Mouse (Mus musculus) midbrain, embryonic 12.5 days (tissue): ENCODE data around the gene Gclm. TPM values are rescaled to one million over a fixed set of nuclear protein-coding genes. Genes with fewer than 3 reads are reported as not detected.

Experiments used
- ATAC-seq: fragments of 200-750 bp; cut with Nextera tagmentation; 2 replicates; pipeline ENCODE4 v1.8.0; 2017; ENCODE audit warnings: low read depth, moderate TSS enrichment, moderate library complexity; ENCODE audit not compliant: low FRiP score
- H3K27ac ChIP-seq: fragments of 300-500 bp; sonication (generic); replicated peaks from 2 replicates; pipeline ENCODE4 v1.5.1; 2016; ENCODE audit warnings: mild to moderate bottlenecking
- H3K27me3 ChIP-seq: fragments of 300-500 bp; sonication (generic); 2 replicates; pipeline ENCODE4 v1.6.1; 2016; ENCODE audit warnings: mild to moderate bottlenecking
- H3K36me3 ChIP-seq: fragments of 300-500 bp; sonication (generic); 2 replicates; pipeline ENCODE4 v1.6.1; 2016
- H3K4me1 ChIP-seq: fragments of 300-500 bp; sonication (generic); 2 replicates; pipeline ENCODE4 v1.6.1; 2016
- H3K4me2 ChIP-seq: fragments of 300-500 bp; sonication (generic); replicated peaks from 2 replicates; pipeline ENCODE4 v1.6.1; 2016; ENCODE audit warnings: mild to moderate bottlenecking, moderate library complexity
- H3K4me3 ChIP-seq: fragments of 300-500 bp; sonication (generic); 2 replicates; pipeline ENCODE4 v1.5.1; 2016; ENCODE audit warnings: mild to moderate bottlenecking
- H3K9ac ChIP-seq: fragments of 300-500 bp; sonication (generic); replicated peaks from 2 replicates; pipeline ENCODE4 v1.6.1; 2016; ENCODE audit warnings: mild to moderate bottlenecking, moderate library complexity
- H3K9me3 ChIP-seq: fragments of 300-500 bp; sonication (generic); 2 replicates; pipeline ENCODE4 v1.6.1; 2016; ENCODE audit warnings: mild to moderate bottlenecking
- whole genome bisulfite sequencing: fragments of 180-500 bp; shearing (Covaris S2); methylation state at CpG from one replicate; pipeline ENCODE4 v1.1.7; 2016; 5-methylcytosine and 5-hydroxymethylcytosine counted together
- polyA plus RNA-seq: library from polyadenylated mRNA; unstranded; fragments of >200 nt; fragmentation: Nextera tagmentation; extraction: Ambion mirVana; gene quantifications from 2 replicates; pipeline ENCODE4 v1.2.1, GENCODE M21; 2016

Gene Gclm
- 57.5 and 58.3 TPM in 2 replicates for polyA plus RNA-seq

GRCm38 (mm10) chr3:122245215-122245877 lies at the start of gene Gclm:
TSS of gene Gclm (plus strand) at chr3:122245557.
- Histone ChIP-seq H3K4me1 (peaks cover 20% of the 10 kb centered on the region), H3K9me3 (no peaks in the 10 kb centered on the region), H3K27me3 (no peaks in the 10 kb centered on the region), H3K4me3 (peak within 1 kb of the TSS; percentile 79), H3K4me2 (peak within 1 kb of the TSS; percentile 62), H3K27ac (peak within 1 kb of the TSS; percentile 92), H3K36me3 (no peaks in the 10 kb centered on the region), H3K9ac (peak within 1 kb of the TSS; percentile 78)
- WGBS: under 1% methylated on average over 83 of the region's 90 CpGs
- peak; percentile 99 for ATAC-seq

- ATAC-seq: no peak
- Histone ChIP-seq H3K4me1 (peaks cover 4% of the 10 kb centered on the region; the same call in 1 of the 2 replicates), H3K9me3 (no peaks in the 10 kb centered on the region), H3K27me3 (no peaks in the 10 kb centered on the region), H3K36me3 (no peaks in the 10 kb centered on the region), H3K4me2 (no peak overlapping the region), H3K9ac (no peak overlapping the region), H3K4me3 (no peak overlapping the region), H3K27ac (no peak overlapping the region)
- 71% methylated on average over 4 of the region's 4 CpGs for WGBS
These were observed 48.6 kb upstream of the Gclm start for GRCm38 (mm10) chr3:122196621-122197298.

- peaks cover 15% of the 10 kb centered on the region for H3K4me1 ChIP-seq
- no peak overlapping the region for H3K4me3 ChIP-seq
- H3K27me3 ChIP-seq: no peaks in the 10 kb centered on the region
- no peak for ATAC-seq
- H3K36me3 ChIP-seq: no peaks in the 10 kb centered on the region
- no peak overlapping the region for H3K4me2 ChIP-seq
- H3K27ac ChIP-seq: no peak overlapping the region
- H3K9ac ChIP-seq: no peak overlapping the region
- H3K9me3 ChIP-seq: no peaks in the 10 kb centered on the region
- WGBS: 86% methylated on average over 2 of the region's 2 CpGs
These were observed 46.8 kb upstream of the Gclm start for GRCm38 (mm10) chr3:122198532-122198931.

- Histone ChIP-seq H3K9ac (no peak overlapping the region), H3K4me2 (no peak overlapping the region), H3K9me3 (no peaks in the 10 kb centered on the region), H3K4me3 (no peak overlapping the region), H3K4me1 (peaks cover 15% of the 10 kb centered on the region), H3K36me3 (no peaks in the 10 kb centered on the region), H3K27ac (no peak overlapping the region), H3K27me3 (no peaks in the 10 kb centered on the region)
- WGBS: 89% methylated on average over 8 of the region's 8 CpGs
- no peak for ATAC-seq
These were observed 46.4 kb upstream of the Gclm start for GRCm38 (mm10) chr3:122198966-122199381.

DNA sequence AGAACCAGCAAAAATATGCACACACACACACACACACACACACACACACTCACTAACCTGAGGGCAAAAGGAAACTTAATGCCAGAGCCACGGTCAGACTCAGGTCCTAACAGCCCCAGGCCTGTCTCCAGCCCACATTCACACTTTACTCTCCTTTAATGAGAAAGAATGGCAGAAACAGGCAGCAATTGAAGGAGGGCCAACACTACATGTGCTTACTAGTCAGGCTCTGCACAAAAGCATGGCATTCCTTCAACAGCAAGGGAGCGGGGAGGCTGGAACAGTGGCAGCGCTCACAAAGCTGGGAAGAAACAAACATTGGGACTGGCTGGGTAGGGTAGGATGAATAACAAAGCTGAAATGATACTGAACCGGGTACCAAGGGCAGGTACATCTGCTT lies 45.8 kb upstream of the Gclm start:
- ATAC-seq: no peak
- 86% methylated on average over 4 of the region's 4 CpGs for WGBS
- H3K4me3 ChIP-seq: no peak overlapping the region

GRCm38 (mm10) chr3:122200017-122200416 lies 45.3 kb upstream of the Gclm start:
- no peaks in the 10 kb centered on the region for H3K27me3 ChIP-seq
- no peak overlapping the region for H3K27ac ChIP-seq
- H3K36me3 ChIP-seq: no peaks in the 10 kb centered on the region
- no peak overlapping the region for H3K9ac ChIP-seq
- no peak overlapping the region for H3K4me3 ChIP-seq
- H3K4me2 ChIP-seq: no peak overlapping the region
- H3K4me1 ChIP-seq: peaks cover 15% of the 10 kb centered on the region
- no peak for ATAC-seq
- H3K9me3 ChIP-seq: no peaks in the 10 kb centered on the region
- WGBS: 86% methylated on average over 5 of the region's 5 CpGs

More for the DNA sequence above, 45.8 kb upstream of the Gclm start:
- Histone ChIP-seq H3K36me3 (no peaks in the 10 kb centered on the region), H3K9ac (no peak overlapping the region), H3K4me1 (peaks cover 15% of the 10 kb centered on the region), H3K27ac (no peak overlapping the region), H3K9me3 (no peaks in the 10 kb centered on the region), H3K27me3 (no peaks in the 10 kb centered on the region), H3K4me2 (no peak overlapping the region)

GRCm38 (mm10) chr3:122200447-122200846 lies 44.9 kb upstream of the Gclm start:
- Histone ChIP-seq H3K9me3 (no peaks in the 10 kb centered on the region), H3K27ac (no peak overlapping the region), H3K36me3 (no peaks in the 10 kb centered on the region), H3K9ac (no peak overlapping the region), H3K4me3 (no peak overlapping the region), H3K4me1 (peaks cover 15% of the 10 kb centered on the region), H3K4me2 (no peak overlapping the region), H3K27me3 (no peaks in the 10 kb centered on the region)
- ATAC-seq: no peak
- WGBS: 83% methylated on average over 5 of the region's 5 CpGs

DNA sequence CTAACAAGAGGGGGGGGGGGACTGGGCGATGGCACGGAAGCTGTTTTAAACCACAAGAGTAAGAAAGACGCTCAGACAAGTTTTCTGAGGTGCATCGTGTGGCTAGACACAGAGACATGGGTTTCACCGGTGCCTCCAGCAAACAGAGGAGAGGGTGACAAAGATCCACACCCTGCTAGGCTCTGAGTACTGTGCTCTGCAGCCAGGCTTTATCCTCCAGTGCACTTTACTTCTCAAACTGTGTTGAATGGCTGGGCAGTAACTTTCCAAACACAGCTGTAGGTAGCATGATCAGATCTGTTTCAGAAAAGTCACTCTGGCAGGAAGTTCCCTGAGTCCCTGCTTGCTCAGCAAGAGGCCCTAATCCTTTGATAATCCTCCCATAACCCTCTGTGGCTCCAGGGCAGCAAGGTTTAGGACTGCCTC lies 43.0 kb upstream of the Gclm start:
- no peak for ATAC-seq
- Histone ChIP-seq H3K27ac (no peak overlapping the region; the same call in 1 of the 2 replicates), H3K9ac (no peak overlapping the region)

GRCm38 (mm10) chr3:122203675-122204329 lies 41.6 kb upstream of the Gclm start:
- 78% methylated on average over 9 of the region's 9 CpGs for WGBS
- H3K36me3 ChIP-seq: no peaks in the 10 kb centered on the region
- no peak overlapping the region for H3K4me3 ChIP-seq
- H3K9me3 ChIP-seq: no peaks in the 10 kb centered on the region
- no peaks in the 10 kb centered on the region for H3K27me3 ChIP-seq
- H3K27ac ChIP-seq: no peak overlapping the region
- H3K9ac ChIP-seq: no peak overlapping the region
- H3K4me2 ChIP-seq: no peak overlapping the region
- peaks cover 15% of the 10 kb centered on the region for H3K4me1 ChIP-seq
- no peak for ATAC-seq

More for the DNA sequence above, 43.0 kb upstream of the Gclm start:
- Histone ChIP-seq H3K9me3 (no peaks in the 10 kb centered on the region), H3K4me3 (no peak overlapping the region), H3K4me1 (peaks cover 15% of the 10 kb centered on the region), H3K36me3 (no peaks in the 10 kb centered on the region), H3K27me3 (no peaks in the 10 kb centered on the region), H3K4me2 (no peak overlapping the region)
- 5% methylated on average over 5 of the region's 5 CpGs for WGBS

DNA sequence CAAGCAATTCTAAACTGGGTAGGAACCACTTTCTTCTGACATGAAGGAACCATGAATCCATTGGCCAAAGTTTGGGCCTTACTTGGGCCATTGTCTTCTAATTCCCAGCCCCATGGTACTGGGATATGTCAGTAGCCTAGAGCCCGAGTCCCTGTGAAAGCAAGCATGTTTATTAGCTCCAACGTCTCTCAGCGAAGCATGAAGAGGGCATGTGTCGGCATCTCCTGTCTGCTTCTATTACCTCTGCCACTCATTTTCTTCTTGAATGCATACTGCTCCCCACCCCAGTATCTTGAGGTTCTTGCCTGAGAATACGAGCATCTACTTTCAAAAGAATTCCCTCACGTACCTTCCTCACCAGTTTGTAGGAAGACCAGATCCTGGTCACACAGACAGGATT lies 39.6 kb upstream of the Gclm start:
- no peak for ATAC-seq
- Histone ChIP-seq H3K36me3 (no peaks in the 10 kb centered on the region), H3K9ac (no peak overlapping the region), H3K4me2 (no peak overlapping the region), H3K4me1 (peaks cover 15% of the 10 kb centered on the region), H3K9me3 (no peaks in the 10 kb centered on the region), H3K27ac (no peak overlapping the region), H3K27me3 (no peaks in the 10 kb centered on the region), H3K4me3 (no peak overlapping the region)
- WGBS: 86% methylated on average over 6 of the region's 6 CpGs

DNA sequence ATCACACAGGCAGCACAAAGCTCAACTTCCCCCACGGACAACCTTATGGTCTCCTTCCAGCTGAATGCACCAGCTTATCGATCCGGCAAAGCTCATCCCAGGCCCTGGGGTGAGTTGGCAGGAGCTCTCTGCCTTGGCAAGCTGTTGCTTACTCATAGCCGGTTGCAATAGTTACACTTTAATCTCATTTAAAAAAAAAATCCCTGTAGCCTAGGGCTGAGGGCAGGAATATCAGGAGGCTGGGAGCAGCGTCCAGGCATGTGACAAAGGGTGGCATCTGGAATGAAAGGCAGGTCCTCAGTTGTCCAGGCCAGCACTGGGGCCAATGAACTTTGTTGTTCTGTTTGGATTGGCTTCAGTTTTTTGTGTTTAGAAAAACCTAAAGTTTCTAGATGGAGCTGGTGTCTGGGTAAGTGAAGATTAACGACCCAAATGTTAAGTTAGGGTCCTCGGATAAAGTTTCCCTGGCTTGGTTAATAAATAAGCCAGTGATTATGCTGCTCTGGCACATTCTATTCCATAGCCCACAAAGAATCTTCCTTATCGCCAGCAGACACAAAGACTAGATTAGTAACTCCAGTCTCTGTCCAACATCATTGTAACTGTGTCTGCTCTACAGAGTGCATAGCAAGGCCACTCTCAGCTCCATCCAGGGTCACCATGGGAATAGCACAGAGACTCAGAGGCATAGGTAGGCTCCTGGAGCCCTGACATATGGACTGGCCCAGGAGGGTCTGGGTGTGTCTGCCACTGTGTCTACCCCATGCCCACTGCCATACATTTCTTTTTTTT lies 38.9 kb upstream of the Gclm start:
- Histone ChIP-seq H3K4me1 (peaks cover 14% of the 10 kb centered on the region), H3K9ac (no peak overlapping the region), H3K4me2 (no peak overlapping the region), H3K27ac (no peak overlapping the region), H3K36me3 (no peaks in the 10 kb centered on the region), H3K27me3 (no peaks in the 10 kb centered on the region), H3K9me3 (no peaks in the 10 kb centered on the region), H3K4me3 (no peak overlapping the region)
- 56% methylated on average over 8 of the region's 8 CpGs for WGBS
- ATAC-seq: no peak
